Mouse (Mus musculus): ENCODE measurements around the gene Ankrd66. TPM values are rescaled to one million over a fixed set of nuclear protein-coding genes. Genes with fewer than 3 reads are reported as not detected.

Ankrd66 gene
- total RNA-seq, 2 experiments from 2014 or later = not detected

Other genes with a start within 250 kb of the Ankrd66 start
- gene Adgrf5, start 183.2 kb downstream of the Ankrd66 start, total RNA-seq (2021) = 10 to 100 TPM; 78.0 to 78.1 TPM
- gene Mep1a, start 40.8 kb downstream of the Ankrd66 start, total RNA-seq (2021) = 10 to 100 TPM in 1 of 2 experiments, under 1 TPM in 1; 0.85 to 28.5 TPM
- 10 to 100 TPM; 14.0 to 15.6 TPM for gene Pla2g7, start 24.5 kb upstream of the Ankrd66 start, total RNA-seq (2021)
- under 1 TPM; 0.06 to 0.11 TPM for gene Tdrd6, start 86.7 kb upstream of the Ankrd66 start, total RNA-seq (2021)
- gene Slc25a27, start 123.6 kb upstream of the Ankrd66 start, total RNA-seq (2021) = 10 to 100 TPM in 1 of 2 experiments, 1 to 10 TPM in 1; 9.8 to 13.5 TPM
- 1 to 10 TPM; 8.6 to 10.0 TPM for gene Cyp39a1, start 123.8 kb upstream of the Ankrd66 start, total RNA-seq (2021)